Mouse (Mus musculus): ENCODE data around the gene Tfb2m. TPM values are rescaled to one million over a fixed set of nuclear protein-coding genes. Genes with fewer than 3 reads are reported as not detected.

Gene Tfb2m
- total and polyA plus RNA-seq, 3 experiments, result 13.1 to 53.1 (median 48.3) TPM

- TF ChIP-seq TCF12 (IDR thresholded peaks at IDR 0.05; ENCODE audit: low read depth, low read length) (peak; percentile 69; the same call in 1 of the 2 replicates), POLR2AphosphoS2 (IDR thresholded peaks at IDR 0.05; ENCODE audit: low read depth, low read length) (peak; percentile 72; the same call in 1 of the 2 replicates), CHD1 (IDR thresholded peaks at IDR 0.05; ENCODE audit: low read depth, low read length) (0 out of 2 replicates have a peak, but pooled peaks have one; percentile 80)
Measured at GRCm38 (mm10) chr1:179517713-179518465, 28.2 kb downstream of the Tfb2m start, which contains the start of gene Smyd3 (continued).

- Histone ChIP-seq H3K4me1 (ENCODE audit: control insufficient read depth in 1 of 2, insufficient read depth in 2 of 2) (peaks cover 4 to 14% of the 10 kb centered on the region in 2 experiments), H3K27me3 (replicated peaks) (no peaks in the 10 kb centered on the region), H3K27ac (ENCODE audit: insufficient read depth, low read depth) (peak overlapping the region; percentile 8; the same call in 1 of the 2 replicates), H3K79me2 (replicated peaks; ENCODE audit: control insufficient read depth, extremely low read depth, insufficient read depth, poor library complexity, severe bottlenecking) (peaks cover 5% of the 10 kb centered on the region; the same call in 1 of the 2 replicates), H3K4me3 (replicated peaks in 1 of 3; ENCODE audit: low read depth in 2 of 3, low read length in 2 of 3, poor library complexity in 1 of 3) (peak overlapping the region; percentile 70 to 94 (median 86)), H3K9ac (ENCODE audit: insufficient read depth, low read depth) (peak overlapping the region; percentile 56), H3K4me2 (ENCODE audit: insufficient read depth, low read depth, poor library complexity, severe bottlenecking) (peak overlapping the region; percentile 52), H3K36me3 (replicated peaks in 1 of 2; ENCODE audit: control insufficient read depth in 1 of 2, insufficient read depth in 1 of 2, low read length in 1 of 2) (peaks cover 0 to 11% of the 10 kb centered on the region in 2 experiments), H3K9me3 (replicated peaks; ENCODE audit: low read length) (no peaks in the 10 kb centered on the region)
- TF ChIP-seq CHD1 (IDR thresholded peaks at IDR 0.05; ENCODE audit: low read depth, low read length) (no peak; the same call in 1 of the 2 replicates), MAZ (IDR thresholded peaks at IDR 0.05; ENCODE audit: low read depth, low read length) (peak; percentile 38), ZMIZ1 (IDR thresholded peaks at IDR 0.05; ENCODE audit: low read depth, low read length) (no peak), MAFK (IDR thresholded peaks at IDR 0.05; ENCODE audit: insufficient replicate concordance, low read length) (0 out of 2 replicates have a peak, but pooled peaks have one; percentile 19), IRF4 (IDR thresholded peaks at IDR 0.05; ENCODE audit: low read depth, low read length) (no peak), KAT2A (IDR thresholded peaks at IDR 0.05; ENCODE audit: insufficient replicate concordance, low read length) (no peak), MAX (IDR thresholded peaks at IDR 0.05; ENCODE audit: low read length) (0 out of 2 replicates have a peak, but pooled peaks have one; percentile 25), JUN (IDR thresholded peaks at IDR 0.05; ENCODE audit: insufficient read depth, low read depth, low read length) (no peak), HCFC1 (IDR thresholded peaks at IDR 0.05; ENCODE audit: low read depth, low read length) (no peak), EP300 (IDR thresholded peaks at IDR 0.05; ENCODE audit: low read length) (no peak), UBTF (IDR thresholded peaks at IDR 0.05; ENCODE audit: low read depth, low read length) (no peak), POLR2AphosphoS2 (IDR thresholded peaks at IDR 0.05; ENCODE audit: low read depth, low read length) (no peak), SMC3 (IDR thresholded peaks at IDR 0.05; ENCODE audit: low read depth, low read length) (no peak)
- in situ Hi-C loops (cut with MboI; ENCODE audit: low pct_ligation_motif_present, low pct_unique_long_range_greater_than_20kb, low sequenced_read_pairs) (no loop called here), dilution Hi-C loops (cut with MboI; ENCODE audit: extremely low pct_ligation_motif_present, extremely low pct_unique_long_range_greater_than_20kb, low sequenced_read_pairs) (no loop called here)
- peak; percentile 29 for DNase-seq (ENCODE audit: extremely low read depth)
Measured at GRCm38 (mm10) chr1:179516941-179517712, 28.9 kb downstream of the Tfb2m start.

Measured in CH12.LX (cell line).